Mouse (Mus musculus): Measurements from ENCODE around the gene Igf1r.

Igf1r gene

DNA sequence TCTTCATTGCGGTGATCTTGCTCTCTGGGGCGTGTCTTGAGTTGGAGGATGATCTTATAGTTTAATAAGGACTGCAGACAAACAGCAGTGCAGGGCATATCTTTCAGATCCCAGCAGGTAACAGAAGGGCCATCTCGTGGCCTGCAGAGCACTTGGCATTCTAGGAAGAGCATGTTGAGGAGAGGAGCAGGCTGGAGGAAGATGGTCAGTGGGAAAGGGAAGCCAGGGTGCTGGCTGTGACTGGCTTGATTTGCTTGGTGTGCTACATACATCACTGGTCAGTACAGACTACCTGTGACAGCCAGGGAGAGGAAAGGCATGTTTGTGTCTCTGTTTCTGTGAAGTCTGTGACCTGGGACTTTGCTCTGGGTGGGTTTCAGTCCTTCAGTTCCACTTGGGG, 122.8 kb downstream of the Igf1r start:
- no peak for DNase-seq (ENCODE audit: low read depth, low spot score)

DNA sequence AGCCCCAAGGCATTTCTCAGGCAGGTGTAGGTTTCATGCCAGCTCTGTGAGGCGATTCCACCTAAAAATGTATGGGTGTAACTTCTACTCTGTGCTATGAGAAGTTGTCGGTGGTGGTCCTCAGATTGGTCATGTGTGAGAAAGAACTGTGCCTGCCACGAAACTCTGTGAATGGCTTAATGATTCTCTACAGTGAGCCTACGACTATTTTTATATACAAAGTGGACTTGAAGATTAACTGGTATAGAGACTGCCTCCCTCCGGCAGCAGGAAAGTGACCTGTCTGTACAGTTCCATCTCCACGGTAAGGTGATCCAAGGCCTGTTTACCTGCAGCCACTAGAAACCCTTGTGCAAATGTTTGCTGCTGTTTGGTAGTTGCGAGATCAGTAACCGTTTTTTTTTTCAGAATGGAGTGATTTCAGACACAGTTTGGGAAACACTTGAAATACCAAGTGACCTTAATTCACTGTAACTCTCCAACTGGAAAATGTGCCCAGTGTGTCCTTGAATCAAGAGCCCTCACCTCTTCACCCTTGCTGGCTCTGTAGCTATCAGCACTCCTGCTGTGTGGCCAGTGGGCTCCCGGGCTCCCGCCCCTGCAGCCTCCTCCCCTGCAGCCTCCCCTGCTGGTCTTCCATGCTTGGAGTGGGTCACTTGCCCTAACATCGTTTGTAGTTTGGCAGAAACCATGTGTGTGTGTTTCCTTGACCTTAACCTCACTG, 127.7 kb downstream of the Igf1r start:
- DNase-seq (ENCODE audit: low read depth, low spot score) = no peak

DNA sequence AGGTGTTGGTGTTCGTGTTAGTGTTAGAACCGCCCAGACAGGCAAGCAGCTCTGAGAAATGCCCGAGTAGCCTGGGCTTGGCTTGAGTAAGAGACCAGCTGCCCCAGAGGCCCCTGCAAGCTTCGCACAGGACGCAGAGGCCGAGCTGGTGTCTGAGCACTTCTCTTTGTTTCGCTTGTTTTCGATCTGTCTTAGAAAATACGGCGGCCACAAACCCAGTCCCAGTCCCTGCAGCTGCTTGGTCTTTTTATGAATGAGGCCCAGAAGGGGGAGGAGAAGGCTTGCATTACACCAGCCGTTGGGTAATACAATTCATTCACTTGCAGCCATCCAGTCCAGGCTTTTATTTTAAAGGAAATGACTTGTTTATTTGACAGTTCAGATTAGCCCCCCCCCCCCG, 132.7 kb downstream of the Igf1r start:
- peak; percentile 60 for DNase-seq (ENCODE audit: low read depth, low spot score)

DNA sequence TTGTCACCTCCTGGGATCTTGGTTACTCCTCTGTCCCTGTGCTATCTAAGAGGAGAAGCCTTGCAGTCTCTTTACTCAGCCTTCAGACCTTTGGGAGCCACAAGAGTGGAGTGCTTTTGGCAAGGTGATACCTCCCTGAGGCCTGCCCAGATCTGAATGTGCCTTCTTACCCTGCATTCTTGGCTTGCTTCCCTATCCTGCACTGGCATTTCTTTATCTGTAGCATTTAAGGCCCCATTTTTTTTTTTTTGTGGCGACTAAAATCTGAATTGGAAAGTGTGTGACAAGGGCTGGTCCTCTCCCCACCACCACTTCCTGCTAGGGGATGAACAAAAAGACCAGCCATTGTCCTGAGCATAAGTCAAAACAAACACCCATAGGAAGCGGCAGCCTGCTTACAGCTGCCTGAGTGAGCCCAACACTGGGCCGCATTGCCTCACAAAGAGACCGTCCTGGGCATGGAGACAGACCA, 133.3 kb downstream of the Igf1r start:
- DNase-seq (ENCODE audit: low read depth, low spot score) = peak; percentile 7

DNA sequence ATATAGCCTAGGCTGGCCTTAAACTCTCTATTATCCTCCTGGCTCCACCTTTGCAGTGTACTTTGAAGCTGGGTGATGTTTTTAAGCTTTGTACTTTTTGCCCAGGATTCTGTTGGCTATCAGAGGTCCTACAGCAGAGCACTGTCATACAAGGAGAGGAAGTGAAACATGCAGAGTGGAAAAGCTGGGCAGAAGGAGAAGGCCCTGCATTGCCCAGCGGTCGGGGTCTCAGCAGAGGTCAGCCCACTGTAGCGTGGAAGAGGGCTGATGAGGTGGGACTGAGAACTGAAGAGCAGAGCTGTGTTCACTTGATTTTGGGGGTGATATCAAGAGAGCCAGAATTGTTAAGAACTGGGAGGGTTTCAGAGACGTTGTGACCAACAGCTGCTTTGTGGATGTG, 134.9 kb downstream of the Igf1r start:
- no peak for DNase-seq (ENCODE audit: low read depth, low spot score)

DNA sequence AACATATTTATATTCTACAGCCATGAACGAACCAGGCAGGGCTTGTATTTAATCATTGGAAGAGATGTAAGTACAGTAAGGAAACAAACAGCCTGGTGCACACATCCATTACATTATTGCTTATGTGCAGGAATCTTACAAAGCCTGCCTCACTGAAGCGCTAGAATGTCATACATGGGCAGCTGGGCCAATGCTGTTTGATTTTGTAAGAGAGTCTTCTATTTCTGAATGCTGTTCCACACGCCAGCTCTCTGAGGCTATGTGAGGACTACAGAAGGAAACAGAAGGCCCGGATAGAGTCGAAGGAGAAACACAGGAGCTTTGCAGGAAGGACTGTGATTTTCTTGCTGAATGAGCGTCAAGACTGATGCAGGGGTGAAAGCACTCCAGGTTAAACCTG, 136.2 kb downstream of the Igf1r start:
- DNase-seq (ENCODE audit: low read depth, low spot score) = no peak

DNA sequence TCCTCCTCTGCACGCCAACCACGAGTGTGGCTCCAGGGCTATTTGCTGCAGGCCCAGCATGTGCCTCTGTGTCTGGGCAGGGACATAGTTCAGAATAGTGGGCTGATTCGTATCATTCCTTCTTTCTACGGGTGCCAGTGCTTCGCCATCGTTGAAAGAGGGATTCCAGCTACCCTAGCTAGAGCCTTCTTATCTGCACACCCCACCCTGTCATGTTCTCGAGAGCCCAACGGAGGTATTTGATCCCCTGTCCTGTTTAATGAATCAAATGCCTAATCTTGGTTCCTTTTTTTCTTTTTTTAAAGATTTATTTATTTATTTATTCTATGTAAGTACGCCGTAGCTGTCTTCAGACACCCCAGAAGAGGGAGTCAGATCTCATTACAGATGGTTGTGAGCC, 137.1 kb downstream of the Igf1r start:
- DNase-seq (ENCODE audit: low read depth, low spot score) = no peak

DNA sequence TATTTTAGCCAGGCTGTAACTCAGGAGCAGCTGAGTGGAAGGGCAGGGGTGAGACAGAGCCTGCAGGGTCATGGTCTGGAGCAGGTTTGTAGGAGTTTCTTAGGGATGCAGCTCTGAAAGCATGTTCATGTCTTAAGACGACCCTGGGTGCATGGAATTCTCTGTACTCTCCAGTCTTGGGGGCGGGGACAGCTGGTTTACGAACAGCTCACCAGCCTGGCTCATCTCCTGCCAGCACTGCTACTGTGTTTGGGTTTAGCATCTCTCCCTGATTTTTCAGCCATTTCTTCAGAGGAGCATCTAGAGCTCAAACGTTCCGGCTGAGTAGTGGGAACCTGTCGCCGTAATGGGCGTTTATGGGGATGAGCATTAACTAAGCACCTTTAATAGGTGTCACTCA, 137.9 kb downstream of the Igf1r start:
- no peak for DNase-seq (ENCODE audit: low read depth, low spot score)

DNA sequence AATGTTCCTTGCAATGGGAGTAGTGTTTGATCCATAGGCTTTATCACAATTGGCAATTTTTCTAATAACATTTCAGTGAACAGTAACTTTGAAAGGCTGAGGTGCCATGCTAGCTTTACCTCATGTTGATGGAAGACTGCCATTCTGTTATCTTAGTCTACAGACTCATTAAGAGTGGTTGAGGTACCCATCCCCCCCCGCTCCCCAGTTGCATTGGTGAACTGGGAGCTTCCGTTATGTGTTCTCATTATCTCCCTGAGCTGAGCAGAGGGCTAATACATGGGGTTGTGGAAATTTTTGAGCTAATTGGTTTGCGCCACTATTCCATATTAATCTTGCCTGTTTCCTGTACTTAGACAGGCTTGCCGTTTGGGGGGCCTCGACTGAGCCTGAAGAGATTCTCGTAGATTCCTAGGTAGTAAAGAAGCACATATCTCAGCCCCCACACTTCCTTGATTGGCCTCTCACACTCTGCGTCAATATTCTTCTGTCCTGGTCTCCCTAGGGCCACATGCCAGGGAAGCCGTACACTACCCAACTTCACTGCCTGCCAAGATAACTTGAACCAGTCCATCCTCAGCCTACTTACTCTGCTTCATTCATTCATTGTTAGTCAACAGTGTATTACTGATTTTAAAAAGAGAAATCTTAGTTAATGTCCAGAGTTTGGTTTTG, 139.8 kb downstream of the Igf1r start:
- no peak for DNase-seq (ENCODE audit: low read depth, low spot score)

DNA sequence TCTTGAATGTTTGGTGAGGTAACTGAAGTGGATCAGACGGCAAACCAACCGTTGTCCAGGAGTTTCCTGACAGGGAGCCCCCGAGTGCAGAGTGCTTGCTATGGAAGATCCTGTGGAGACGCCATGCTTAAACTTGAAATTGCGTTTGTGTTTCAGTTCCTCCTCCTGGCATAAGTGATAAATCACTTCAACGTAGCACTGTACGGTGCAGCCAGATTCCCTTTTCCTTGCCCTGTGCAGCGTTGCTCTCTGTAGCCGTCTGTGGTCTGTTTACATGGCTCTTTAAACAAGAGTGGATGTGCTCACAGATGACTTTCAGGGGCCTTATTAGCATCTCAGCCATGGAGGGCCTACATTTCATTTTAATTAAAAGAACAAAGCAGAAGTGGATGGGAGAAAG, 141.2 kb downstream of the Igf1r start:
- DNase-seq (ENCODE audit: low read depth, low spot score) = no peak

DNA sequence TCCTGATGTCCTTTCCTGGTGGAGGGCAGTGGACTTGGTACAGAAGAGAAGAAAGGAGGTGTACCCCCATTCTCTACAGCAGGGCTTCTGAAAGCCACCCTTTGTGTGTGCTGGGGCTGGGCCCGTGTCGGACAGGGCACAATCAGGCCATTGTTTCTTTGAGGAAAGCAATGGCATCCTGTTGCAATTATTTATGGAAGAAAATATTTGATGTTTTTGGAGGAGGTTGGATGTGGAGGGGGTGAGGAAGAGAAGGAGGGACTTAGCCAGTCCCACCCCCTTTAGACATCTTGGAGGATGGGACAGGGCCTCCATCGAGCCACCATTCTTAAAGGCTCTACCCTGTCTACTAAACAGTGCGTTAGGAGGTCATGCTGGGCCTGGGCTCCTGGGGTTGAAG, 142.9 kb downstream of the Igf1r start:
- DNase-seq (ENCODE audit: low read depth, low spot score) = no peak

DNA sequence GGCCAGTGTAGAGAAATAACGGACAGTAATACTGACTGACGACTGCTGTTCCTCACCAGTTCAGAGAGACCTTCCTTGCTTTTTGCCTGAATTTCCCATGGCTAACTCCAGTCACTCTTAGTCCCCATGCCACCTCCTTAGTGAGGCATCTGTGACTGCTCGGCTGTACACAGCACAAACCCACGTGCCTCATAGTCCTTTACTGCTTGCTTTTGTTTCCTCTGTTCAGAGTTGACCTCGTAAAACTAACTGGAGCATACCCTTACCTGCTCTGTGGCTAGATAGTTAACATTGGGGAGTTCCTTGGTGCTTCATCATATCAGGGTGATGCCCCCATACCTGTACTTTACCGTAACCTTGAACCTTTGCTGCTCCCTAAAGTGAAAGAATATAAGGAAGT, 143.8 kb downstream of the Igf1r start:
- no peak for DNase-seq (ENCODE audit: low read depth, low spot score)

DNA sequence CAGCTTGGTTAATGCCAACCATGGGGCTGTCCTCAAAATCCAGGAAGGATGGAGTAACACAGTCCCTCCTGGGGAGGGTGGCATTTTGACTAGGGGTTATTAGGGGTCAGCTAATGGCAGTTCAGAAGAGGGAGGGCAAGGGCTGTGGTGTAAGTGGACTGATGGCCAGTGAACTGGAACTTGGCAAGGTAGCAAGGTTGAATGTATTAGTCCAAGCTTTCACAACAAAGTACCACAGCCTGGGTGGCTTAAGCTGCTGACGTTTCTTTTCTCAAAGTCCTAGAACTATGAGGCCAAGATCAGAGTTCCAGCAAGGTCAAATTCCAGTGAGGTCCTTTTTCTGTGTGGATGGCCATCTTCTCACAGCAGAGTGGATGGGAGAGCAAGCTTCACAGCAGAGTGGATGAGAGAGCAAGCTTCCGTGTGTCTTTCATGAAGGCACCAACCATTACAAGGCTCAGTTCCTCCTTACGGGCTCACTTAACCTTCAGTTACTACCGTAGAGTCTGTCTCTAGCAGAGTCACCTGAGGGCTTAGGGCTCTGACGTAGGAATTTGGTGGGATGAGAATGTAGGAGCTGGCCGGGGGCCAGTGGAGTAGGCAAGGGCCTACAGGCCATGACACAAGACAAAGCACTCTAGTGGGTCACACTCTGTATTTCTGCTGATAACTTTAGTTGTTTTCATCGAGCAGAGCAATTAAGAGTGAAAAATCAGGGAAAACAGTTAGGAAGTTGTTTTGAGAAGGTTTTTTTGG, 144.6 kb downstream of the Igf1r start:
- DNase-seq (ENCODE audit: low read depth, low spot score) = no peak

DNA sequence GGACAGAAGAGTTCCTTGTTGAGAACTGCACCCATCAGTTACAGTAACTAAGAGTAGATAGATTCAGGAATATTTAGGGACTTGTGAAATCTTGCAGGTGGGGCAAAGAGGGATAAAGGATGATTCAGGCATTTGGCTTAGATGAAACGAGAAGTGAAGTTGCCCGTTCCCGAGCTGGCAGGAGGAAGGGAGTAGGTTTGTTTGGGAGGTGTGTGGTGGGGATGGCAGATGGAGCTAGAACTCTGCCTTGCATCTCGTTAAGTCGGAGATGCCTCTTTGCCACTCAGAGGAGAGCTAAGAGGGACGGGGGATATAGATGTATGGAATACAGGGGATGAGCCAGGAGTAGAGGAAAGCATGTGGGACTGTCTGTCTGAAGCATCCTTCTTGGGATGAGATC, 145.5 kb downstream of the Igf1r start:
- no peak for DNase-seq (ENCODE audit: low read depth, low spot score)

DNA sequence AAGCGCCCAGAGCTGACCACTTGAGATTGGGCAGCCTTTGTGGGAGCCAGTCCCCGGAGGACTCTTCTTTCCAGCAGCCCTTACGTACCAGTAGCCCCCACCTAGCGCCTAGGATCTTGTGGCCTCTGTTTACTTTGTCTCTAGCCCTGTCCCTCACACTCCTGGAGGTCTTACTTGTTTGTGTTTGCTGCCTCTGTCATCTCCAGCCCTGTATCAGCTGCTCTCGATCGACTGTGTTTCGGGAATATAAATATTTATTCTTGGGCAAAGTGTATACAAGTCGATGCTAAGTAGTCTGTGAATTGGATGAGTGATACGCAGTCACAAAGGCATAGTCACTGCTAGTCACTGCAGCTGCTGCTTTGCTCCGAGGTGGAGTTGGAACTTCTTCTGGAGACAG, 147.8 kb downstream of the Igf1r start:
- DNase-seq (ENCODE audit: low read depth, low spot score) = no peak

DNA sequence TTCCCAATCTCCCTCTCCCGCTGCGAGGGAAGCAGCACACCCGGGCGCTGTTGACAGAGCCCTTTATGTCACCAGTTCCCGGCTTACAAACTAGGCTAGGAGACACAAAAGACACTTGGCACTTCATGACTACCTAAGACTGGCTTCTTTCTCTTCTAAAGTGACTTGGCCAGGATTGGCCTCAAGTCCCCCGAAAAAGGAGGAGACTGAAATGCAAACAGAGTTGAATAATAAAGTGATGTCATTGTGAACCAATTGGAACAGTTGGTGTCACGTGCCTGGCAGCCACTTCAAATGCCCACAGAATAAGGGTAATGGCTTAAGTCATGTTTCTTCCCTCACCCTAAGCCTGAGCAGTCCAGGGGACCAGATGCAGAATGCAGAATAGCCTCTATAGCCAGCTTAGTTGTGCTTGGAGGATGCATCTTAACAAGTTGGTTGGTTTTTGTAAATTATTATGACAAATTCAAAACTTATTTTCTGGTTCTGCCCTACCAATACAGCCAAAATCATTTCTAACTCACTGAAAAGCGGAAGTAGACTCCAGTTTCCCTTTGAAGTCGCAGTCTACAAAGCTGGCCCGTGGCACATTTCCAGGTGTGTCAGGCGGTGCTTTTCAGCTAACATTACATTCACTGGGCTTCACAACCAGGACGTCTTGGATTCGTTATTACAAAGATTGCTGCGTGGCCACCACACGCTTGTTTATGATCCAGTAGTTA, 150.0 kb downstream of the Igf1r start:
- no peak for DNase-seq (ENCODE audit: low read depth, low spot score)

DNA sequence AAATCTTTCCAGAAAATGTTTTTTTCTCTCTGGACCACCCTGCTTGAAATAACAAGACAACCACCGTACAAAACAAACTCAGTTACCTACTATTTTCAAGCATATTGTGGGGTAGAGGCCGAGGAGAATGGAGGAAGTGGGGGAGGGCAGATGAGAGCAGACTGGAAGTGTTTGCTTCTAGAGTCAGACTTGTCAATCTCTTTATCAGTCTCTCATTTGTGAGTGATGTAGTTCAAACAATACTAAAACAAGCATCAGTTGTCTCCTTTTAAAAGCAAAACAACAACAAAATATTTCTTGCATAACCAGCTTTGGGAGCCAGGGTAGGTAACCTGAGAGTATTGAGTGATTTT, 150.5 kb downstream of the Igf1r start:
- DNase-seq (ENCODE audit: low read depth, low spot score) = no peak

DNA sequence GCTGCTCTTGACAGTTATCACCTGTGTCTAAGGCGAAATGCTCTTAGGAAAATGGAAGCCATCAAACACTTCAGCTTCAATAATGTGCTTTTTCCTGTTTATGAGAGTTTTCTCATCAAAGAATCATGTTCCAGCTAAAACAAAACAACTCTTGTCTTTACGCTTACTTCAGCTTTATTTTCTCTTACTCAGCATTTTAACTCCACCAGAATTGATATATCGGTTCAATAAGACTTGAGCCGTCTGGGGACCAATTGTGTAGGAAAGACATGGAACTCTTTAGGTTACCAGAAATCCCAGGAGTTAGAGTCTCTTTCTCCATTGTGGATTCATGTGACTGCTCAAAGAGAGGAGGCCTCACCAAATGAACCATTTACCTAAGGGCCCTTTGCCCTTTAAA, 158.9 kb downstream of the Igf1r start:
- DNase-seq (ENCODE audit: low read depth, low spot score) = no peak

DNA sequence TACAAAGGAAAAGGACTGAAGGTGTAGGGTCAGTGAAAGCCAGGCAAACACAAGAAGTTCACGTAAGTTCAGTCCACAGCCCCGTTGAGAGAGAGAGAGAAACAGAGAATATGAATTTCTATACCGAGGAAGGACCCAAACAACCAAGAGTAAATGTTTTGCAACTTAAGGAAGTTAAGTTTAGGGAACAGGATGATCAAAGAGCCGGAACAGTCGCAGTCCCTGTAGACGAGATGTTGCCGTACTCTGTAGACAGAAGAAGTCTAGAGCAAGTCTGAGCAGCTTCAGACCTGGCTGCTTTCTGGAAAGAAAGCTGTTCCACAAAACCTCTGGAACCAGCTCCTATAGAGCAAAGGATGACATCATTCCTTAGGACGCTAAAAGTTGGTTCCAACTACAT, 160.0 kb downstream of the Igf1r start:
- no peak for DNase-seq (ENCODE audit: low read depth, low spot score)

DNA sequence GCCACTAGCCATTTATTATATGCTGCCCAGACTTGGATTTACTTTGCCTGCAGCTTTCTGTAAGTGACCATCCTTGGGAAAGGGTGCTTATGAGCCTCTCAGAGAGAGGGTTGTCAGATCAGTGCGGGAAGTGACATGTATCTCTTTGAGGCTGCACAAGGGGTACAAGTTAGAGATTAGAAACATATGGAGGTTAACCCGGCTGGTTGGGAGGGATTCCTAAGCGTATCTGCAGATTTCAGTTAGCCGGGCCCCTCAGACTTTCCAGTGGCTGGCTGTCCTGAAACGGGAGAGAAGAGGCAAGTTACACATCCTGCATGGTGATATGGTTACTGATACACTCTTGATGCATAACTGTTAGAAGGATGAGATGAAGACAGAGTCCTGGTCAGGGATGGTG, 161.7 kb downstream of the Igf1r start:
- DNase-seq (ENCODE audit: low read depth, low spot score) = no peak

DNA sequence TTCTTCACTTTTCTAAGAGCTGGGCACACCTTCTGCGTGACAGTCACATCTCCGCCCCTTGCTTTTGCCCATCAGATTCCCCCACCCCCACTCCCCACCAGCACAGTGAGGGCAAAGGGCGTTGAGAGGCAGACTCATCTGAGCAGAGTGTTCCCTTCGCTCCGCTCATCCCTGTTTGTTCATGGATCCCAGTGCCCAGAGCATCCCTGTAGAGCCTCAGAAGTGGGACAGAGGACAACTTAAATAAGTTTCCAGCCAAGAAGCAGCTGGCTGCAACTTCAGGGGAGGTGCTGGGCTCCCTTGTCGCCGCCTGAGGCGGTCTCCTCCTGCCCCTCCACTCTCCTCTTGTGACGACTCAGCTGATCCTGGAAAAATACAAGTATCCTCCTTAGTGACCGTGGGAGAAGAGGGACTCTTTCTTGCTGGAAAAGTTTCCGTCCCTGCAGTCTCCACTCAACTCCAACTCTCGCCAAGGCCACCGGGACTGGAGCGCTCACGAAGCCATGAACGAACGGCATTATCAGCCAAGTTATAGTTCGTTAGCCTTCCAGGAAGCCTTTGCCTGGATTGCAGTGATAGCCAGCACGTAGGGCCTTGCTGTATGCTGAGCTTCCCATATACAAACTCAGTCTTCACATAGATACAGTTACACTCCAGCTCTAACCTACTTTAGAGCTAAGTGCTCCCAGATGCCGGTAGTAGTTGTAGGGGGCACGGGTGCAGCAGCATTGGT, 162.5 kb downstream of the Igf1r start:
- DNase-seq (ENCODE audit: low read depth, low spot score) = no peak

DNA sequence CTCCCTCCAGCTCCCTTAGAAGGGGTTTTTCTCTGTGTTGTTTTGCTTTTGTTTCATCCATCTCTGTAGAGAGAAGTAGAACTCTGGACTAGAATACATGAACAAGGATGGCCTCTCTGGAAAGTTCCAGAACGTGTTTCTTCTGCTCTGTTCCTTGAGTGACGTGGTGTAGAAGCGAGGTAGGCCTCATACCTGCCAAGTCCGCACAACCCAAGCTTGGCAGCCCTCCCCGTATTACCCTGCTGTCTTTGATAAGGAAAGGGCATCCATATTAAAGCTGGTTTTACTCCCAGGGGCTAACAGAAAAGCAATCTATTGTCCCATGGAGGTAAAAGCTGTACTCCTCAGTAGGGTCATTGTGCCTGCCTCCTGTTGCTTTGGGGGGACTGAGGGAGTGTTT, 164.9 kb downstream of the Igf1r start:
- DNase-seq (ENCODE audit: low read depth, low spot score) = no peak

Data from ZHBTc4 (cell line).